Mouse (Mus musculus) heart, adult 2 months (tissue): ENCODE measurements at regions not wholly inside any gene's neighbourhood (a gene's known extent, or its start where the extent isn't known, plus 50 kb on each side); places are given as distances from the start of the nearest gene placed in this dataset.

Source experiments
- DNase-seq, 2 experiments: peaks; one replicate each; pipeline ENCODE4 v3.0.0; 2021
- H3K27ac ChIP-seq: fragments of 200-600 bp; 2 replicates; pipeline ENCODE4 v1.8.1; 2022
- H3K27me3 ChIP-seq: fragments of 200-500 bp; 2 replicates; pipeline ENCODE4 v1.6.1; 2012; ENCODE audit warnings: mild to moderate bottlenecking, low read length, inconsistent platforms, mixed read lengths; ENCODE audit not compliant: control insufficient read depth, insufficient read depth
- H3K36me3 ChIP-seq: fragments of 200-500 bp; 2 replicates; pipeline ENCODE4 v1.6.1; 2012; ENCODE audit warnings: low read length, inconsistent platforms; ENCODE audit not compliant: control insufficient read depth, insufficient read depth
- H3K4me1 ChIP-seq: fragments of 200-500 bp; 2 replicates; pipeline ENCODE4 v1.6.1; 2011; ENCODE audit warnings: low read length; ENCODE audit not compliant: control insufficient read depth, insufficient read depth
- H3K4me3 ChIP-seq: fragments of 200-600 bp; 2 replicates; pipeline ENCODE4 v1.8.1; 2022
- H3K79me2 ChIP-seq: fragments of 200-500 bp; replicated peaks from 2 replicates; pipeline ENCODE4 v1.6.1; 2012; ENCODE audit warnings: mild to moderate bottlenecking, inconsistent platforms, low read length, moderate library complexity, mixed read lengths; ENCODE audit not compliant: control insufficient read depth, insufficient read depth
- H3K9ac ChIP-seq: fragments of 200-500 bp; 2 replicates; pipeline ENCODE4 v1.6.1; 2012; ENCODE audit warnings: low read depth, mild to moderate bottlenecking, control low read depth, inconsistent platforms, low read length, mixed read lengths
- CTCF ChIP-seq: fragments of 200-600 bp; IDR thresholded peaks from 2 replicates; pipeline ENCODE4 v1.8.1; 2022; ENCODE audit warnings: antibody characterized with exemption, mild to moderate bottlenecking, moderate library complexity
- EP300 ChIP-seq: fragments of 200-500 bp; IDR thresholded peaks from 2 replicates; pipeline ENCODE4 v1.6.1; 2011; ENCODE audit warnings: low read depth, low read length, control low read depth; ENCODE audit not compliant: insufficient read depth
- POLR2A ChIP-seq: fragments of 200-500 bp; IDR thresholded peaks from 2 replicates; pipeline ENCODE4 v1.6.1; 2011; ENCODE audit warnings: mild to moderate bottlenecking, low read depth, low read length, control low read depth; ENCODE audit not compliant: insufficient read depth
- WGBS: fragments of 180-500 bp; shearing (Covaris S2); methylation state at CpG from one replicate; pipeline ENCODE4 v1.1.7; 2018; 5-methylcytosine and 5-hydroxymethylcytosine counted together
- intact Hi-C: fragments of 180-260 bp; cut with DNase I; formaldehyde crosslinking; loops from one replicate; pipeline ENCODE4 v1.15.1; 2025

DNA sequence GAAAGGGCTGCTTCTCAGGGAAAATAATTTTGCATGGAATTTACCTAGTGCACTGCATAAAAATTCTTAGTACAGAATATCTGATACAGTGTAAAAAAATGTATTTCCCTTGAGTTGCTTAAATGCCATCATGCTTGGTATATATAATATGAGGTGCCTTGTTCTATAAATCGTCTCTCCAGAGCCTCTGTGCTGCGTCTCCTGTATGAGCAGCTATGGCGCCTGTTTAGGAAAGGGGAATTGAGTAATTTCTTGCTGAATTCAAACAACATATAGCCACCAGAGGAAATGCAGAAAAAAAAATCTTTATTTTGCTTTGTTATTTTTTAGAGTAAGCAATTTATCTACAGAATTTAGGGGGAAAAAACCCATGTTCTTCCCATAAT lies 95.4 kb upstream of the Rap1b start:
- intact Hi-C loops: loop anchor here (2.0 to 5.0 kb wide), 2 partner anchors 94 to 108 kb away; partner anchors contain the start of gene Rap1b
- Histone ChIP-seq H3K27me3 (no peaks in the 10 kb centered on the region), H3K27ac (peak overlapping the region; percentile 92), H3K4me1 (peaks cover 24% of the 10 kb centered on the region), H3K36me3 (peaks cover 16% of the 10 kb centered on the region), H3K79me2 (no peaks in the 10 kb centered on the region), H3K9ac (no peak overlapping the region), H3K4me3 (peak overlapping the region; percentile 34; the same call in 1 of the 2 replicates)
- TF ChIP-seq CTCF: no peak
- no peak for TF ChIP-seq POLR2A
- no peak for TF ChIP-seq EP300
- WGBS: 44% methylated on average over 3 of the region's 3 CpGs
- no peak for DNase-seq

DNA sequence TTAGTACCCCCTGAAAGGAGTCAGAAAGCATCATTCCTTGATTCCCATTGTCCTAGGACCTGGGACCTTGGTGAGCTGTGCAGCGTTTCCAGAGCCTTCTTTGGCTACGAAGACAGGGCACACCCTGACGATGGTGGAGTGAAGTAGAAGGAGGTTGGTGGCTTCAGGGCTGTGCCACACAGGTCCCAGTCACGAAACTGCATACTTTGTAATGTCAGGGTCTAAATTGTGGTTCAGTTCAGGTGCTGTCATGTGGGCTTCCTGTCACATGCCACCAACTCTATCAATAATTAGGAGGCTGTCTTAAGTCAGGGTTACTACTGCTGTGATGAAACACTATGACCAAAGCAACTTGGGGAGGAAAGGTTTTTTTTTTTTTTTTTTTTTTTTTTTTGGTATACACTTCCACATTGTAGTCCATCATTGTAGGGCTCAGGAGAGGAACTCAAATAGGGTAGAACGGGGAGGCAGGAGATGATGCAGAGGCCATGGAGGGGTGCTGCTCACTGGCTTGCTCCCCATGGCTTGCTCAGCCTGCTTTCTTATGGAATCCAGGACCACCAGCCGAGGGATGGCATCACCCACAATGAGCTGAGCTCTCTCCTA lies 98.0 kb upstream of the Rap1b start:
- Histone ChIP-seq H3K4me1 (peaks cover 20% of the 10 kb centered on the region), H3K79me2 (no peaks in the 10 kb centered on the region), H3K4me3 (no peak overlapping the region), H3K27me3 (no peaks in the 10 kb centered on the region), H3K27ac (peak overlapping the region; percentile 45), H3K9ac (no peak overlapping the region), H3K36me3 (peaks cover 14% of the 10 kb centered on the region)
- 83% methylated on average over 6 of the region's 6 CpGs for WGBS
- TF ChIP-seq EP300: no peak
- no peak for TF ChIP-seq POLR2A
- no peak for TF ChIP-seq CTCF
- intact Hi-C loops: loop anchor here (2.0 to 5.0 kb wide), 2 partner anchors 39 to 97 kb away; partner anchors contain the start of gene Rap1b
- no peak for DNase-seq

DNA sequence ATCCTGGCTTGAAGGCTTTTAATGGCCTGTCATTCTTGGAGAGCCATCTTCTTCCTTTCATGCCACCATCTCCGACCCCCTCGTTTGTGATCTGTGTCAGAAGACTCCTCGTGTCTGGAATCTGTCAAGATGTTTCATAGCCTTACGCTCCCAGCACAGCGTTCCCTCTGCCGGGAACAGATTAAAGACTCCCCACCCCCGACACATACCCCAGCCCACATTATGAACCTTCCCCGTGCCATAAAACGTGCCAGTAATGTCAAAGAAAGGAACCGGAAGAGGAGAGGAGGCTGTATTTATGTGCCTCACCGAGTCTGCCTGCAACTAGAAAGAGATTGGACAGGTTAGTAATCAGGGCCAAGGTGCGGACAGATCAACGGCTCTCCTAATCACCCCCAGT lies 101.4 kb upstream of the Rap1b start:
- TF ChIP-seq CTCF: no peak
- no peak for TF ChIP-seq EP300
- TF ChIP-seq POLR2A: no peak
- Histone ChIP-seq H3K79me2 (no peaks in the 10 kb centered on the region), H3K9ac (no peak overlapping the region), H3K4me1 (peaks cover 6% of the 10 kb centered on the region), H3K27me3 (no peaks in the 10 kb centered on the region), H3K36me3 (no peaks in the 10 kb centered on the region), H3K27ac (no peak overlapping the region), H3K4me3 (no peak overlapping the region)
- intact Hi-C loops: no loop called here
- 44% methylated on average over 13 of the region's 13 CpGs for WGBS
- DNase-seq: no peak

DNA sequence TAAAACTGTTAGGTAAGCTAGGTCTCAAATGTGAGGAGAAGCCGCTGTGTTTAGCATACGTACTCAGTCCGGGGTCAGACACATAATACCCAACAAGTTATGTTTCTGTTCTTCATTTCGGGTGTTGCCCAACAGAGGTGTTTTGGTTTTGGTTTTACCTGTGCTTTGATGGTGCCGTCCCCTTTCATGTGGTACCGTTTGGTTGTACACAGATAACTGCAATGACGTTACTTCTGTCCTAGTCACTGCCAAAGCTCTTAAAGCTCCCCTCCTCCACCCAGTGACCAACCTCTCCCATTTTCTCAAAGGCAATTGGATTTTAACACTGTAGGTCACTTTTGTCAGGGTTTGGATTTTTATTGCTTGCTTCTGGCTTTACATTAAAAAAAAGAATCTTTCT lies 102.1 kb upstream of the Rap1b start:
- DNase-seq: no peak
- intact Hi-C loops: no loop called here
- H3K9ac ChIP-seq: no peak overlapping the region
- no peak overlapping the region for H3K27ac ChIP-seq
- H3K36me3 ChIP-seq: no peaks in the 10 kb centered on the region
- peaks cover 2% of the 10 kb centered on the region for H3K4me1 ChIP-seq
- H3K4me3 ChIP-seq: no peak overlapping the region
- TF ChIP-seq CTCF (no peak), POLR2A (no peak), EP300 (no peak)
- H3K79me2 ChIP-seq: no peaks in the 10 kb centered on the region
- 77% methylated on average over 7 of the region's 7 CpGs for WGBS
- H3K27me3 ChIP-seq: no peaks in the 10 kb centered on the region

DNA sequence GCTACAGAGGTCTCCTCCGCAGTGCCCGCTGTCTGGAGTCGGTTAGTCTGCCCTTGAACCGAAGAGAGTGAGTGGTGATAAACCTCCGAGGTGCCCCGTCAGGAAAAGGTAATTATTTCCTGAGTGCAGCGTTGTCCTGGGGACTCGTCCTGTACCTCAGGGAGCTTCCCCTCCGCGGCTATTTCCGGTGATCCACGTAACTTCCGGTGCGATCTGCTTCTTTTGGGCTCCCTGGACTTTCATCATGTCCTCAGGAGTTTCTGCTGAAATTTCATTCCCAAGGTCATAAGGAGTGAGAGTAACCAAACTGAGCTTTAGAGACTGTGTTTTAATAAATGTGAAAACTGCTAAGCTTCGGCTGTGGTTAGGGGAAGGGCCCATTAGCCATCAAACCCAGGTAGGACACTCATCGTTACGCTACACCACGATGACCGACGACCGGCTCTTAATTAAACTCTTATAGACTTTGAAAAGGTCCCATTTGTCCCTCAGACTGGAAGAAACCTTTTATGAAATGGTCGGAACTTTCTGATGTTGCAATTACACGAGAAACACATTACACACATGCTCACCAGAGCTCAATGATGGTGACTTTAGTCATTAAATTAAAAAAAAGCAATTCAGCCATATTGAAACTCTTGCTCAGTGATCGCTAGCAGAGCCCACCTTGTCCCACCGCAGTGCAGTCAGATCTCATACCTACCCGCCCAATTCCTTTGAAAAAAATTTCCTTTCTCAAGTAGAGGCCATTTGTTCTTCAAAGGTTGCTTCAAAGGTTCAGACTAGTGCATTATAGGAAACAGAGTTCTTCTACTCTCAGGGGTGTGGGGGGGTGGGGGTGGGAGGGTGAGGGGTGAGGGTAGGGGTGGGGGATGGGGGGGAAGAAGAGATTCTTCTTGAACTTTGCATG lies 106.5 kb upstream of the Rap1b start:
- intact Hi-C loops: no loop called here
- H3K79me2 ChIP-seq: no peaks in the 10 kb centered on the region
- no peaks in the 10 kb centered on the region for H3K27me3 ChIP-seq
- H3K4me3 ChIP-seq: no peak overlapping the region
- peak in 1 of 2 experiments; percentile 45 for DNase-seq
- no peak overlapping the region for H3K9ac ChIP-seq
- WGBS: 70% methylated on average over 26 of the region's 26 CpGs
- no peaks in the 10 kb centered on the region for H3K4me1 ChIP-seq
- H3K27ac ChIP-seq: 0 out of 2 replicates have a peak overlapping the region, but pooled peaks have one; percentile 12
- TF ChIP-seq EP300 (no peak), POLR2A (no peak), CTCF (no peak)
- no peaks in the 10 kb centered on the region for H3K36me3 ChIP-seq
